Mouse (Mus musculus) retina, postnatal 1 day (tissue): ENCODE measurements around the gene Kctd20.

ENCODE experiments used
- DNase-seq: peaks from one replicate; pipeline ENCODE4 v3.0.0-alpha.2; 2012

The Kctd20 gene

DNA sequence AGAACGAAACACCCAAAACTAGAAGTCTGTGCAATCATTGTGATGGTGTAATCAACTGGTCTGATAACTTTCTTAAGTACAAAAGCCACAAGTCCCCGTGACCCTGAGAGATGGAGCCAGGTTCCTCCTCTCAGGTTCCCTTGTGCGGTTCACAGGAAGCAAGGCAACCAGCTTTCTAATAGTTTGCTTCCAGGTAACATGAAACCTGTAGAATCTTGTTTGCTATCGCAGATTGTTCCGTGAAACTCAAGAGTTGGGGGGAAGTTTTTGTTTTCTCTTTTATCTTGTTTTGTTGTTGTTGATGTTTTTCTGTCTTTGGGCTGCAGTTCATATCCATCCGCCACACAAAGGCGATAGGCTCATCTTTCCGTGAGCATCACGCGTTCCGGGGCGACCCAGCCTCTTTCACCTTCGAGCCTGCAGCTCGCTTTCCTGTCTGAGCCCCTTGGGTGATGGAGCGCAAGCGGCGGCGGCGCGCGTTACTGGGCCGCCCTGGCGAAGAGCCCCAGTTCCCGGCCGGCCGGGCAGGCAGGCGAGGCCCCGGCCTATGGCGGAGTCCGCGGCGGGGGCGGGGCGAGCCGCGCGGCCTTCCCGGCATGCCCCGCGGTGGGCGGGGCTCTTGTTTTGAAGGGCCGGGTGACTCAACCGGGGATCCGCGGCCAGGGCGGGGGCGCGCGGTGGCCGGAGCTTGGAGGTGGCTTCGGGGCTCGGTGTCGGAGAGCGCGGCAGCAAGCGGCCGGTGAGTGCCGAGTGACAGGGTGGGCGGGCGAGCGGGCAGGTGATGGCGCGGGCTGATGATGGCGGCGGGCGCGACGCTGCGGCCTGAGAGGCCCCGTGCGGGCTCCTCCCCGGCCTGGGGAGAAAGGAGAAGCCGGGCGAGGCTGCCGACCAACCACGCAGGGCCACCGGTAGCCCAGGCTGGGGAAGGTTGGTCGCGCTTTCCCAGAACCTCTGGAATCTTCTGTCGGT lies at the start of gene Kctd20:
Gene Kctd20, plus strand, starts transcription at position 120 of the 969 bp plus-strand sequence.
- DNase-seq = peak; percentile 96

DNA sequence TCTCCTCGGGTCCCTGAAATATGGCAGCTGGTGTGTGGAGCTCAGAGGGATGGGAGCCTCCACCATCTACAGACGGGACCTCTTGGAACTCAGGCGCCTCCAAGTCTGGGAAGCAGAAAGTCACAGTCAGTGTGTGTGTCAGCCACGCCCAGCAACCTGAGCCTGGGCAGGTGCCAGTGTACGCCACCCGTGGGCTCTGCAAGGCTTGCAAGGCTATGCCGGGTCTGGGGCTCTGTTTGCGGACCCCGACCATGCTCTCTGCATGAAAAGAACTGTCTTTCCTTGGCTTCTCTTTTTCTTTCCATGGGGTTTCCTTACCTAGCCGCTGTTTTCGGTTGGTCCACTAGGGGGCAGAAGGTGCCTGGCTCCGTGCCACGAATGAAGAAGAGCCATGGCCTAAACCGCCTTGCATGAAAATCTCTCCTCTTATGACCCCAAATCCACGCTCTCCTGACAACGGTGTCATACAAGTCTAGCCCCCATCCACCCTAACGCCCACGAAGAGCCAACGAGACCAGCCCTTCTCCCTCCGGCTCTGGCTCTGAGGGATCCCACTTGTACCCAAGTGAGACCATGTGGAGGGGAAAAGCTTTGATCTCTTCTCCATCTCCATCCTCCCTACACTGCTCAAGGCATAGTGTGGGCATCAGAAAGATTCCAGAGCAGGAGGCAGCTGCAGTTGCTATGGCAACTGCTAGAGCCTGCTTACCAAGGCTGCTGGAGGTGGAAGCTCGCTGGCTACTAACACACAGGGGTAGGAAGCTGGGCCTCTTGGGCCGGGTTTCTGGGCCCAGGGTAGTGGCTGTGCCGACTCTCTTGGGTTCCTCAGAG lies 47.0 kb upstream of the Kctd20 start:
- peak; percentile 80 for DNase-seq

DNA sequence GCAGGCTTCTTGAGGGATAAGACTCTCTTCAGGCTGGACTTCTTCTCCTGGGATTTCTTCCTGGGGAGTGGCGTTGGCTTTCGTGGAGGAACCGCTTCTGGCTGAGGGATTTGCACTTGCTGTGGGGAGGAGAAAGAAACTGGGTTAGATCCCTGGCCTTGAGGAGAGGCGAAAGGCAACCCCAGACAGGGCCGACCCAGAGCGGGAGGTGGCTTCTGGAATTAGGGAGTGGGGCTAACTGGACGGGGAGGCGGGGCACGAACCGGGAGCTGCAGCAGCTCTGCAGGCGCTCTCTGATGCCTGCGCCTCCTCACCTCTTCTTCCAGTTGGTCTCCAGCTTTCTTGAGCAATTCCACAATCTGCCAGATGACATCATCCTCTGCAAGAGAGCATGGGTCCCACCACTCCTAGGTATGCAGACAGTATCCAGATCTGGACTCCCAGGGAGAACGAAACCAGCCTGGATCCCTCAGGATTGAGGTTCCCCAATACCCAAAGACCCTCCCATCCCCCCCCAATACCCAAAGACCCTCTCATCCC lies 46.3 kb upstream of the Kctd20 start:
- DNase-seq = no peak

DNA sequence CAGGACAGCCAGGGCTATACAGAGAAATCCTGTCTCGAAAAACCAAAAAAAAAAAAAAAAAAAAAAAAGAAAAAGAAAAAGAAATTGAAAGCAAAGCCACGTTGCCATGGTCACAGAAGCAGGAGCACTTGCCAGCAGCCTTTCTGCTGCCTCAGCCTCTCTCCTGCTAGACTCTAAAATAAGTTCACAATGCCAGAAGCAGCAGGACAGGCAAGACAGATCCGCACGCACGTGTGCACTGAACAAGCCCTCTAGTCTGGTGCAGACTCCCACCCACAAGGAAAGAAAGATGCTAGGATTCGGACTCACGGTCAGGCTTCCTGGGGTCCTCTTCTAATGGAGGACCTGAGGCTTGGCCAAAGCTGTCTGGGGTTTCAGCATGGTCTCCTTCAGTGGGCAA lies 43.8 kb upstream of the Kctd20 start:
- no peak for DNase-seq

DNA sequence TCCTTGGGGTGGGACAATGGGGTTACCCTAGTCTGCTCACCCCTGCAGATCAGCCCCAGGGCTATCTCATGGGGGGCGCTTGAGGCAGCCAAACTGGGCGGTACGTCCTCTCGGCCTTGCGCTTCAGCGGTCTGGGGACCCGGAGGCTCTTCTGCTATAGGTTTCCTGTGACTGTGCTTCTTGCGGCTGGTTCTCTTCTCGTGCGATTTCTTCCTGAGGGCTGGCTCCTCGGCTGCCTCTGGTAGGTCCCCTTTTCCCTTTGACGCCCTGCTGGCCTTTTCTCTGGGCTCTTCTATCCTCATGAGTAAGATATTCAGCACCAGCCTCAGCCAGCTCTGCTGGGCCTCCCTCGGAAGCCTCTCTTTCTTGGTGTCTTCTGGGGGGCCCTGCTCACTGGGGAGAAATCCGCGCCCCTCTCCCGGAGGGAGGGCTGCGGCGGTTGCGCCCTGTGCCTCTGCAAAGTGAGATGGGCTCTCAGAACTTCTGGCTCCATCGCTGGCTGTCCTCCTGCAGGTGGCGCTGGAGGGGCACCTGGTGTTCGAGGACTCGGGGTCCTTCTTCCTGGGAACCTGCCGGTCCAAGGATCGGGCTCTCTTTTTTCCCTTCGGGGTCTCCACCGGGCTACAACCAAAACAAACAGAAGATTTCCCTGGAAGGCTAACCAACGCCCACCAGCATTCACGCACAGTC lies 42.4 kb upstream of the Kctd20 start:
- DNase-seq = peak; percentile 78

DNA sequence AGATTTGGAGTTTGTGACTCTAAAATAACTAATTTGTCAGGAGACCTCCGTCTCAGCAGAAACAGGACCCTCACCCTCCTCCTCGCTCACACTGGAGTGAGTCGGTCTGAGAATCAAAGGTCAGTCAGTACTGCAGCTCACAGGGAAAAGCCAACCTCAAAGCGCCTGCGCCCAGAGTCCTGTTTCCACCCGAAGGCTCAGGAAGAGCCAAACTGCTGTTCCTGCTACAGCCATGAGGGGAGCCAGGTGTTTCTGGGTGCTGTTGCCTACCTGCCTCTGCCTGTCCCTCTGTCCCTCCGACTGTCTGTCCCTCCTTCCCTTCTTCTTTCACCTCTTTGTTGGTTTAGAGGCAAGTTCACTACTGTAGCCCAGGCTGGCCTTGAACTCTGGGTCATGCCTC lies 41.6 kb upstream of the Kctd20 start:
- DNase-seq = no peak

DNA sequence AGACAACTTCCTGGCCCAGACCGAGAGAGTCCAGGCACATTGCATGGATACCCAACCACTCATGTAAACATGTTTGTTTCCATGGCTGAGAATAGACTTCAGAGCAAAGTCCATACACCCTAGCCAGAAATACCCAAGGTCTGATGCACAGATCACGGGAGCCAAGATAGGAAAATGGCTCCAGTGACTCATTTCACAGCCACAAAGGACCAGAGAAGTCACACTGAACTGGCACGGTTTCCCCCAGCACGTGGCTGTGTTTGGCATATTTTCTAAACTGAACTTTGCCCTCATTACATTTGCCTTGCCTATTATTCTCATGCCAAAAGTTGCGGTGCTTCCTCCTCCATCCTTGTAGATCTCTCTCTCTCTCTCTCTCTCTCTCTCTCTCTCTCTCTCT lies 38.5 kb upstream of the Kctd20 start:
- no peak for DNase-seq

DNA sequence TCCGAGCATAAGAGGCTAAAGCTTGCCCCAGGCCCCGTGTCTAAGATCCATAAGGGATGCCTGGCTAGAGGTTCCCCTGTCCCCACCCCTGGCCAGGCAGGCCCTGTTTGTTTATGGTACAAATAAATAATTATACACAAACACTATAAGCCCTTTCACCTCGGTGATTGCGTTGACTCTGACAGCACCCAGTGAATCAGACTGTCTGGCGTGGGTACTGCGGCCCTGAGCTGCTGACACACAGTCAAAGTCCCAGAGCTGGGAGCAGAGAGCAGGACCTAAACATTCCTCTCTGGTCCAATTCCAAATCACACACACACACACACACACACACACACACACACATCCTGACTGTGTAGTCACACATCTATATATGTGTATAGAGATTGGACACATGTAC lies 37.8 kb upstream of the Kctd20 start:
- no peak for DNase-seq

DNA sequence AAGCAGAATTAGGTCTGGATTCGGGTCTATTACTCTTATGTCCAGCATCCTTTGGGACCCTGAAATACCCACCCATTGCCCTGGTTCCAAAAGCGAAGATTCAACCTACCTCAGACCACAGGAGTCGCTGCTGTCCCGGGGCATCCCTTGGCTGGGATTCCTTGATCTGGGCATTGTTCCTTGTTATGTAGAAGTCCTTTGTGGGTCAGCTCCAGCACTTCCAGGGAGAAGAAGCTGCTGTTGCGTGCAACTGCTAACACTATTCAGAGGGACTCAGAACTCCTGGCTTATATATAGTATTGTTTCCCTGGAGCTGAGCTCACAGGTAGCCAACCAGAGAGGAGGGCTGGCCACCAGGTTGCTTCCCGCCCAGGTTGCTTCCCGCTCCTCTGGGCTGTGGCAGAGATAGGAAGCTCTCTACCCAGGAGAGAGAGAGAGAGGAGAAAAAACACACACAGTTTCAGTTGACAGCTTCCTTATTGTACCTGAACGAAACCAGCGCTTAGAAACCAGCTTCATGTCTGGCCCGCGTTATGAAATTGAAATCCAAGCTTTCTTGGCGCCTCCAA lies 36.6 kb upstream of the Kctd20 start, which contains the start of gene 4930539E08Rik:
Gene 4930539E08Rik, minus strand, starts transcription at position 265 of the 569 bp plus-strand sequence.
- DNase-seq = no peak

DNA sequence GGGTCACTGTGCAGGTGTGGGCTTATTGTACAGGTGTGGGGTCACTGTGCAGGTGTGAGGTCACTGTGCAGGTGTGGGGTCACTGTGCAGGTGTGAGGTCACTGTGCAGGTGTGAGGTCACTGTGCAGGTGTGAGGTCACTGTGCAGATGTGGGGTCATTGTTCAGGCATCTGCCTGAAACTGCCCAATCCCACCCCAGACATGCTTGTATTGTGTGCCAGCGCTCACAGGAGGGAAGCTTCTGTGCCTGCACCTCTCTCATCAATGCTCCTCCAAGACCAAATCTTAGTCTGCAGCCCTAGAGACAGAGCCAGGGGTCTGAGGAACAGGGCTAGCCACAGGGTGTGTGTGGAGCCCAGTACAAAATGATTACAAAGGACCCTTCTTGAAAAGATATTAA lies 35.2 kb upstream of the Kctd20 start:
- no peak for DNase-seq

DNA sequence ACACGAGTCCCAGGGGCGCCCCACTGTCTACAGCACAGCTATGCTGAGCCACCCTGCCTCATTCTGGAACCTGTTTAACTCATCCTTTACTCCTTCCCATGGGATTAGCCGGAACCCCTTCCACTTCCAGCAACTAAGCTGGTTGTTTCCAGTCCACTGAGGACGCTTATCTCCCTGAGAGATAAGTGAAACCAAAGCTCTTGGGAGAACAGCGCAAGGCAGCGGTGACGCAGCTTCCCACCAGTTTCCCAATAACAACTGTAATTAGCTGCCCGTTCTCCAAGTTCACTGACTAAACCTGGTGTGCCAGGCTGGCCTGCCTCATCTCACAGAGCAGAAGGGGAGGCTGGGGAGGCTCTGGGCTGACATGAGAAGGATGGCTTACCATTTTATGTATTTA lies 30.7 kb upstream of the Kctd20 start:
- no peak for DNase-seq

DNA sequence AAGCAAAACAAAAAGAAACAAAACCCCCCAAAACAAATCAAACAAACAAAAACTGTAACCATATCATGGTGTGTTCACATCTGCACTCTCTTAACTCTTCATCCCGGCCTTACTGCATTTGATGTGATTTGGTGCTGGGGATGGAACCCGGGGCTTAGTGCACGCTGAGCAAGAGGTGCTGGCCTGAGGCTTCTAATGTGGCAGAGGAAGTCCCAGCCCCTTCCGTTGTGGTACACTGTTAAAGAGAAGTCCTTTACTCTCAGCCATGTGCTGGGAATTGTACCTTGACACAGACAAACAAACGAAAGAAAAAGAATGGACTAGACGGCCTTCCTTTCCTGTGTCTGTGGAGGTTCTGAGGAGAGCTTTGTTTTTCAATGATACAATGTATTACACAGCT lies 29.7 kb upstream of the Kctd20 start:
- DNase-seq = no peak

DNA sequence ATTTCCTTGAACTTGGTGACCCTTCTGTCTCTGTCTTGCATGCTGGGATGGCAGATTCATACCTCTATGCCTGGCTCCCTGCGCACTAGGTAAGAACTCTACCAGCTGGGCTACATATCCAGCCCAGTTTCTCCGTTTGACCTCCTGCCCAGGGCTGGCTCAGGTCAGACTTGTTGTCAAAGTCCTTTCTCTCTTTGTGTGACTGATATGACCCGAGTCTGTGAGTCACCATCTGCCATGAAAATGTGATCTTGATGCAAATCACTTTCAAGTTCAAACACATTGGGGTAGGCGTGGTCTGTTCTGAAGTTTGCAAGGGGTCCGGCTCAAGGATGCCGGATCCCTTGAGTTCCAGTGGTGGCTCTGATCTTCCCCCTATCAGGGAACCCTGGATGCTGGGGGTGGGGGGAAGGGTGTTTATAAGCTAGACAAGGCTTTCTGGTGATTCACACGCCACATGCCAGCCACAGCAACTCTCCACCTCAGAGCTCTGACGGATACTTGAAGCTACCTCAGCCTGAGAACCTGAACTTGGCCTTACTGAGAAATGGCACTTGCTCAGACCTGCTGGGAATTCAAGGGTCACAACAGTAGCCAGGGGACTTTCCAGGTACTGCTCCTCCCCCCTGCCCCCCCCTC lies 26.7 kb upstream of the Kctd20 start:
- no peak for DNase-seq

DNA sequence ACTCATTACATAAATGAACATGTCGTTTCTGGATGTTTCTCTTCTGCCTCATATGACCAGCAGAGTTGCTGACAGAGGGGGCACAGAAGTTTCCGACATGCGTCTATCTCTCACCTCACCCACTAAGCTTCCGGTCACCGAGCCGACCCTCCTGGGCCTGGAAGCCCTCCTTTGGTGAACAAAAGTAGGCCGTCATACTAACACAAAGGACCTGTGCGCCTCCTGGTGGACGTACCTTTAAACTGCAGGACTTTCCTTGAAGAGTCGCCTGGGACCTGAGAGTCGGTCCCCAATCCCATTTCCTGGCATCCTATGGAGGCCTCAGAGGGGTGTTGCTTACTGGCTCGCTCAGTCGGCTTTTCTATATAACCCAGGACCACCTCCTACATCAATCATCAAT lies 25.4 kb upstream of the Kctd20 start:
- DNase-seq = peak; percentile 92

DNA sequence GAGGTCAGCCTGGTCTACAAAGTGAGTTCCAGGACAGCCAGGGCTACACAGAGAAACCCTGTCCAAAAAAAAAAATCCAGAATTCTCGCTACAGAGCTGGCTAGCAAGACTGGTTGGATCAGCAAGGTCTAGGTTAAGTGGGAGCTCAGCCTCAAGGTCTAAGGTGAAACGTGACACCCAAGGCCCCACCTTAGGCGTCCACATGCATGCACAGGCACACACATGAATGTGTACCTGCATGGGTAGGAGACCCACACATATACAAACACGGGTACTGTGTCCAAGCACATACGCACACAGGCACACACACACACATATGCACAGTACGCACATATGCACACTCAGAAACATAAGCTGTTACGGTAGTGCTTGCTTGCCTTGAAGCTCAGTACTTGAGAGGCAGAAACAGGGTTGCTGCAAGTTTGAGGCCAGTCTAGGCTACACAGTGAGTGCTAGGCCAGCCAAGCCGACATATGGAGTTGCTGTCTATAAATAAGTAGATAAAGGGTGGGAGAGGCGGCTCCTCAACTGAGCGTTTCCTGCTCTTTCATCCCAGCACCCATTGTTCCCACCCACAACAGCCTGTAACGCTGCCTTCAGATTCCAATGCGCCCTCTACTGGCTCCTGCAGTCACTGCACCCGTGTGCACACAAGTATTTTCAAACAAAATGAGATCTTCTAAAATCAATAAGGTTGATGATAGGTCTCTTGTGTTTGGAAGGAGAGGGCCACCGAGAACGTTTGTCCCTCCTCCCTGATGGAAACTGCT lies 24.7 kb upstream of the Kctd20 start:
- peak; percentile 77 for DNase-seq

DNA sequence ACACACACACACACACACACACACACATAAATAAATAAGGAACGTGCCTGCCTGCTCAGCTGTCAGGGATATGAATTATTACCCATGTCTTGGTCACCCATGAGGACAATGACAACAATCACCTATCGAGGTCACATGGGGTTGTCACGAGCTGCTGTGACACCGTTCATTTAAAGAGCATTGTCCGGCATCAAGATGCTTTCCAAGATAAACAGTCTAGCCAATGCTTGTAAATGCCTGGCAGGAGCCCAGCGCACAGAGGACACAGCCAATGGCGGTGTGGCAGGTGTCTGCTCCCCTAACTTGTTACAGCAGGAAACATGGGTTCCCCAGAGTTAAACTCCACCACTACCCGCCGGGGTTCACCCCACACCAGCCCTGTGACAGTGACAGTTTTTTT lies 23.7 kb upstream of the Kctd20 start:
- DNase-seq = no peak

DNA sequence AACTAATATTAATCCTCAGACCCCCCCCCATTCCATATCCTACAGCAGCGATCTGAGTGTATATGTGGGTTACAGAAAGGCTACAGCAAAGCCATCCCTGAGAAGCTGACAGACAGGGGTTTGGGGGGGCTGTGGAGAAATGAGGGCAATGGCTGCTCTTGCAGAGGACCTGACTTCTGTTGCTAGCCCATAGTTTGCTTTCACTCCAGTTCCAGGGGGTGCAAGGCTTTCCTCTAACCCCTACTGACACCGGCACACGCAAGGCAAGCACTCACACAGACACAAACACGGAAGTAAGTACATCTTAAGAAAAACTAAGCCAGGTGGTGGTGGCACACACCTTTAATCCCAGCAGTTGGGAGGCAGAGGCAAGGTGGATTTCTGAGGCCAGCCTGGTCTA lies 22.4 kb upstream of the Kctd20 start:
- DNase-seq = no peak

DNA sequence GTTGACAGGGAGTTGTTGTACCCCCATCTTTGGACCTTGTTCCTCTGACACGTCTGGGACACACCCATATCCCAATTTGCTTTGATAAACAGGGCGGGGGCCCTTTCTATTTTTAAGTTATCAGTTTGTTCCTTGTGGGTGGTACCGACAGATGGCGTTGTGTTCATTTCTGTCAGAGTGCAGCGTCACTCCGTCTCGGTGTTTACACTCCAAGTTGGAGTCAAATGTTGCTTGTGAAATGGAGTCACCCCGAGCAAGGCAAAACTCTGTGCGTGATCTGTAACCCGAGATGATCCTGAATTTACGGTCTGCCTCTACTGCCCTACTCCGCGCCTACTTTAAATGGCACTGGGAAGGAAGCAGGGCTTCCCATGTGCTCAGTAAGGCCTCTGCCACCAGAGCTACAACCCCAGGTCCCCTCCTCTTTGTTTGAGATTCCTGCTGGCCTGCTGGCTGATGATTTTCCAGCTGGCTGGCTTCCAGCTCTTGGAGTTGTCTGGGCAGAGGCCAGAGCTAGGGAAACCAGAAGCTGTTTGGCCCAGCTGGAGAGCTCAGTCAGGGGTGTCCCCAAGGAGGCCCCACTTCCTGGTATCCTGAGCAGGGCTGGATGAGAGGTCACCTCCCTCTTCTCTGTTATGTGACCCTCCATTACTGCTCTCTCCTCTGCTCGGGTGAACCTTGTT lies 21.2 kb upstream of the Kctd20 start:
- peak; percentile 93 for DNase-seq

DNA sequence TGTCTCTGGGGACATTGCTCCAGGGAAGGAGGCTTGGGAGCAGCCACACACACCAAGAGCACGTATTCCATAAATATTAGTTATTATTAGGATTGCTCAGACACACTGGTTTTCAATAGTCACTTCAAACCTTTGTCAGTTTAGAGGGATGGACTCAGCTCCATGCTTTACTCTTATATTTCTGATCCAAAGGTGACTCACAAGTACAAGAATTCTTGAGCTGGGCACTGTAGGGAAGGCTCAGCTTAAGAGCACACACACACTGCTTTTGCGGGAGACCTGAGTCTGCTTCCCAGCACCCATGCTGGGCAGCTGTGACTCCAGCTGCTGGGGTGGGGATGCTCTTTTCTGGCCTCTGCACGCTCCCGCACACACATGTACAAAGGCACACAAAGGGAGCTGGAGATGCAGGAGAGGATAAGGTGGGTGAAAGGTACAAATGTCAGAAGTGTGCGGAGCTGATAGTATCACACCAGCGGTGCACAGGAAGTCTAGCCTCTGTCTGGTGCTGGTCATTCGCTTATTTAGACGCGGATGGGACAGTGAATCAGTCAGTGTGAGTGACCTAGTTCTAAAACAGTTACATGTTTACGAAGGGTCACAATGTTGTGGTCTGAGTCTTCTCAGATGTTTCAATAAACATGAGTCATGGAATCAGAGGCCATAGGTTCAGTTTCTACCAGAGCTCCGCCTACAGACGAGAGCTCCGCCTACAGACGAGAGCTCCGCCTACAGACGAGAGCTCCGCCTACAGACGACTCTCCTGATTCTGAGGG lies 20.1 kb upstream of the Kctd20 start:
- DNase-seq = no peak

DNA sequence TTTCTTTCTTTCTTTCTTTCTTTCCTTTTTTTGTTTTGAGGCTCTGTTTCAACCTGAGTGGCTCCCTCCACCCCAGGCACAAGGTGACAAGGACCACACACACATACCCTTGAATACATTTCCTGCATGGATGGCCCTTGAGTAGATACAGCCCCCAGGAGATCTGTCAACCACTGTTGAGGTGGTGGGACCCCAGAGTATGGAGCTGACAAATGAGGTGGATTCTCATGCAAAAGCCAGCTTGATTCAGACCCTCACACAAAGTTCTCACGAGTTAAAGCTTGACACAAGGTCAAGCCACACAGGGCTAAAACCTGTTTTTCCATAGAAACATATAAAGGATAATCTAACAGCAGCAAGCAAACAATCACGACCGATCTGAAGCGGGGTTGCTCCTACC lies 19.5 kb upstream of the Kctd20 start:
- no peak for DNase-seq
